Comparison of ENCODE assay signal across 20 mouse cellular contexts in genomic region chr2:10076675-10077074, GRCm38 (mm10). TPM values are rescaled to one million over a fixed set of nuclear protein-coding genes. Genes with fewer than 3 reads are reported as not detected.
A peak's percentile ranks its signal among the peaks of the same experiment; 100 is the strongest.
DNase-seq lines count a peak whose midpoint lies in the region; ATAC-seq and TF ChIP-seq lines count a peak whose summit lies in the region.
"Had no signal": no experiment of that assay in that cellular context is flagged by ENCODE, and none has a peak within 500 bp of the region (broad histone marks: within the 10 kb centered on the region; RNA-seq: fewer than 3 reads in every experiment).

No protein-coding gene starts in this region.

- no peak for TF ChIP-seq CTCF in stomach, postnatal 0 days (IDR thresholded peaks at IDR 0.05; ENCODE audit: low read depth)

- 65% methylated on average over 8 of the region's 8 CpGs for WGBS in heart, embryonic 16.5 days
- WGBS in stomach, embryonic 14.5 days, result 60% methylated on average over 8 of the region's 8 CpGs
- WGBS in stomach, postnatal 0 days, result 41% methylated on average over 8 of the region's 8 CpGs
- WGBS in stomach, embryonic 16.5 days, result 56% methylated on average over 8 of the region's 8 CpGs

- no peak for TF ChIP-seq EP300 in stomach, postnatal 0 days (optimal IDR thresholded peaks at IDR 0.05)

- DNase-seq in heart, adult 8-10 months (ENCODE audit: low spot score), result no peak
- DNase-seq in stomach, postnatal 0 days (ENCODE audit: low spot score), result no peak
- peak; percentile 75 for DNase-seq in NIH3T3 (ENCODE audit: low read depth)
- DNase-seq in urinary bladder, postnatal 10 days (ENCODE audit: low spot score), result no peak
- DNase-seq in layer of hippocampus, adult 11-12 months (ENCODE audit: low spot score), result no peak
- DNase-seq: adrenal gland, postnatal 36 days; cerebellum, postnatal 10 days; gastrocnemius, postnatal 36 days; kidney, adult 18-20 months; kidney, postnatal 14 days; lung, postnatal 10 days; right cerebral cortex, postnatal 14 days; thymus, postnatal 36 days had no signal

- peaks cover 58% of the 10 kb centered on the region for H3K4me1 ChIP-seq in heart, embryonic 16.5 days (ENCODE audit: control insufficient read depth, insufficient read depth, low read length)
- peaks cover 20% of the 10 kb centered on the region for H3K4me1 ChIP-seq in stomach, embryonic 14.5 days (ENCODE audit: control insufficient read depth, insufficient read depth, low read length)
- H3K4me1 ChIP-seq in stomach, postnatal 0 days (replicated peaks; ENCODE audit: control insufficient read depth, insufficient read depth), result peaks cover 15% of the 10 kb centered on the region
- H3K4me1 ChIP-seq in stomach, embryonic 16.5 days (ENCODE audit: control insufficient read depth, insufficient read depth, low read length), result peaks cover 35% of the 10 kb centered on the region

- peak overlapping the region; percentile 78 for H3K4me2 ChIP-seq in heart, embryonic 16.5 days (ENCODE audit: low read depth, low read length)
- 0 out of 2 replicates have a peak overlapping the region, but pooled peaks have one; percentile 4 for H3K4me2 ChIP-seq in stomach, embryonic 14.5 days (replicated peaks; ENCODE audit: low read depth, low read length)
- no peak overlapping the region; the same call in 1 of the 2 replicates for H3K4me2 ChIP-seq in stomach, postnatal 0 days (replicated peaks; ENCODE audit: low read depth)
- peak overlapping the region; percentile 36; the same call in 1 of the 2 replicates for H3K4me2 ChIP-seq in stomach, embryonic 16.5 days (ENCODE audit: low read depth, low read length)
- H3K4me2 ChIP-seq: forebrain, embryonic 13.5 days; hindbrain, embryonic 12.5 days; limb, embryonic 12.5 days had no signal

- peak overlapping the region; percentile 40 for H3K4me3 ChIP-seq in heart, embryonic 16.5 days (ENCODE audit: low read length)
- no peak overlapping the region for H3K4me3 ChIP-seq in stomach, embryonic 14.5 days (ENCODE audit: low read depth, low read length)
- H3K4me3 ChIP-seq in stomach, postnatal 0 days (ENCODE audit: low read depth, low read length), result no peak overlapping the region
- H3K4me3 ChIP-seq in stomach, embryonic 16.5 days (replicated peaks; ENCODE audit: low read length), result no peak overlapping the region
- H3K4me3 ChIP-seq: forebrain, embryonic 13.5 days; hindbrain, embryonic 12.5 days; limb, embryonic 12.5 days had no signal

- no peak for ATAC-seq in heart, embryonic 16.5 days (replicated peaks; ENCODE audit: extremely low read depth, insufficient read depth, low FRiP score)
- ATAC-seq in stomach, embryonic 14.5 days (ENCODE audit: insufficient number of reproducible peaks, insufficient read depth, low FRiP score, low read depth), result no peak
- no peak for ATAC-seq in stomach, postnatal 0 days (ENCODE audit: low FRiP score, low TSS enrichment)
- no peak for ATAC-seq in stomach, embryonic 16.5 days (ENCODE audit: insufficient read depth, low FRiP score)
- ATAC-seq: forebrain, embryonic 13.5 days had no signal

- no peaks in the 10 kb centered on the region for H3K9me3 ChIP-seq in heart, embryonic 16.5 days (replicated peaks; ENCODE audit: control insufficient read depth, low read length)
- H3K9me3 ChIP-seq in stomach, embryonic 14.5 days (ENCODE audit: control insufficient read depth, low read depth, low read length), result no peaks in the 10 kb centered on the region
- no peaks in the 10 kb centered on the region for H3K9me3 ChIP-seq in stomach, postnatal 0 days (ENCODE audit: control insufficient read depth, low read length)
- H3K9me3 ChIP-seq in stomach, embryonic 16.5 days (replicated peaks; ENCODE audit: control insufficient read depth, low read length), result no peaks in the 10 kb centered on the region
- H3K9me3 ChIP-seq: forebrain, embryonic 13.5 days; hindbrain, embryonic 12.5 days; limb, embryonic 12.5 days had no signal

- H3K9ac ChIP-seq in heart, embryonic 16.5 days (ENCODE audit: low read length), result peak overlapping the region; percentile 56
- no peak overlapping the region for H3K9ac ChIP-seq in stomach, embryonic 14.5 days (replicated peaks; ENCODE audit: low read depth, low read length)
- H3K9ac ChIP-seq in stomach, postnatal 0 days (ENCODE audit: low read length), result no peak overlapping the region
- H3K9ac ChIP-seq in stomach, embryonic 16.5 days (ENCODE audit: low read length), result no peak overlapping the region
- H3K9ac ChIP-seq: forebrain, embryonic 13.5 days; limb, embryonic 12.5 days; liver, embryonic 14.5 days had no signal

- H3K27me3 ChIP-seq in heart, embryonic 16.5 days (ENCODE audit: control insufficient read depth, insufficient read depth, low read length), result no peaks in the 10 kb centered on the region
- H3K27me3 ChIP-seq in stomach, embryonic 14.5 days (ENCODE audit: control insufficient read depth, insufficient read depth, low read length), result no peaks in the 10 kb centered on the region
- no peaks in the 10 kb centered on the region for H3K27me3 ChIP-seq in stomach, postnatal 0 days (ENCODE audit: control insufficient read depth, insufficient read depth, low read length)
- no peaks in the 10 kb centered on the region for H3K27me3 ChIP-seq in stomach, embryonic 16.5 days (ENCODE audit: control insufficient read depth, insufficient read depth, low read length)
- H3K27me3 ChIP-seq: forebrain, embryonic 13.5 days; hindbrain, embryonic 12.5 days; limb, embryonic 12.5 days had no signal

- H3K27ac ChIP-seq in heart, embryonic 16.5 days (ENCODE audit: low read length), result no peak overlapping the region
- H3K27ac ChIP-seq in stomach, embryonic 14.5 days (ENCODE audit: low read length), result no peak overlapping the region
- H3K27ac ChIP-seq in stomach, postnatal 0 days (replicated peaks), result no peak overlapping the region
- H3K27ac ChIP-seq in stomach, embryonic 16.5 days (ENCODE audit: low read length), result no peak overlapping the region
- H3K27ac ChIP-seq: forebrain, embryonic 13.5 days; hindbrain, embryonic 12.5 days; limb, embryonic 12.5 days; liver, embryonic 14.5 days had no signal

- 0 out of 2 replicates have a peak, but pooled peaks cover 2% of the 10 kb centered on the region for H3K36me3 ChIP-seq in heart, embryonic 16.5 days (ENCODE audit: control insufficient read depth, insufficient read depth)
- H3K36me3 ChIP-seq in stomach, embryonic 14.5 days (ENCODE audit: control insufficient read depth, insufficient read depth, low read length), result peaks cover 3% of the 10 kb centered on the region; the same call in 1 of the 2 replicates
- no peaks in the 10 kb centered on the region for H3K36me3 ChIP-seq in stomach, postnatal 0 days (ENCODE audit: control insufficient read depth, insufficient read depth, low read length)
- 0 out of 2 replicates have a peak, but pooled peaks cover 3% of the 10 kb centered on the region for H3K36me3 ChIP-seq in stomach, embryonic 16.5 days (ENCODE audit: control insufficient read depth, insufficient read depth, low read length)

RNA-seq across cellular contexts. Expression of gene Atp5c1, which starts 3.6 kb away (rescaled TPM):
- polyA plus RNA-seq in heart, embryonic 16.5 days (2015; fragmentation: Nextera tagmentation; extraction: Ambion mirVana), result 1,497 and 1,501 TPM in 2 replicates
- total RNA-seq in heart, adult 8-10 months (2022), result 1,000 to 10,000 TPM; 1,366 to 1,665 (median 1,521) TPM
- polyA plus RNA-seq in stomach, embryonic 14.5 days (2014; fragmentation: Nextera tagmentation; extraction: Ambion mirVana), result 614 and 637 TPM in 2 replicates
- 620 and 626 TPM in 2 replicates for polyA plus RNA-seq in stomach, postnatal 0 days (2015; fragmentation: Nextera tagmentation; extraction: Ambion mirVana)
- polyA plus RNA-seq in stomach, embryonic 16.5 days (2015; fragmentation: Nextera tagmentation; extraction: Ambion mirVana), result 595 and 642 TPM in 2 replicates

RNA-seq across cellular contexts. Expression of gene Kin, which starts 3.7 kb away (rescaled TPM):
- polyA plus RNA-seq in heart, embryonic 16.5 days (2015; fragmentation: Nextera tagmentation; extraction: Ambion mirVana), result 21.3 and 22.5 TPM in 2 replicates
- total RNA-seq in heart, adult 8-10 months (2022), result 10 to 100 TPM in 1 of 4 experiments, 1 to 10 TPM in 3; 6.5 to 10.3 (median 8.3) TPM
- 29.1 and 34.0 TPM in 2 replicates for polyA plus RNA-seq in stomach, embryonic 14.5 days (2014; fragmentation: Nextera tagmentation; extraction: Ambion mirVana)
- polyA plus RNA-seq in stomach, postnatal 0 days (2015; fragmentation: Nextera tagmentation; extraction: Ambion mirVana), result 15.4 and 16.2 TPM in 2 replicates
- polyA plus RNA-seq in stomach, embryonic 16.5 days (2015; fragmentation: Nextera tagmentation; extraction: Ambion mirVana), result 25.6 and 27.9 TPM in 2 replicates

RNA-seq across cellular contexts. Expression of gene Taf3, which starts 28.3 kb away (rescaled TPM):
- polyA plus RNA-seq in heart, embryonic 16.5 days (2015; fragmentation: Nextera tagmentation; extraction: Ambion mirVana), result 7.5 and 8.3 TPM in 2 replicates
- total RNA-seq in heart, adult 8-10 months (2022), result 1 to 10 TPM; 7.7 to 8.8 (median 8.0) TPM
- 14.3 and 14.6 TPM in 2 replicates for polyA plus RNA-seq in stomach, embryonic 14.5 days (2014; fragmentation: Nextera tagmentation; extraction: Ambion mirVana)
- polyA plus RNA-seq in stomach, postnatal 0 days (2015; fragmentation: Nextera tagmentation; extraction: Ambion mirVana), result 4.7 and 4.9 TPM in 2 replicates
- polyA plus RNA-seq in stomach, embryonic 16.5 days (2015; fragmentation: Nextera tagmentation; extraction: Ambion mirVana), result 9.8 and 10.2 TPM in 2 replicates

RNA-seq across cellular contexts. Expression of gene Itih2, which starts 54.5 kb away (rescaled TPM):
- polyA plus RNA-seq in heart, embryonic 16.5 days (2015; fragmentation: Nextera tagmentation; extraction: Ambion mirVana), result 0.58 and 0.62 TPM in 2 replicates
- under 1 TPM; 0.28 to 0.49 (median 0.38) TPM for total RNA-seq in heart, adult 8-10 months (2022)
- polyA plus RNA-seq in stomach, embryonic 14.5 days (2014; fragmentation: Nextera tagmentation; extraction: Ambion mirVana), result 7.0 and 7.7 TPM in 2 replicates
- polyA plus RNA-seq in stomach, postnatal 0 days (2015; fragmentation: Nextera tagmentation; extraction: Ambion mirVana), result 9.0 and 11.3 TPM in 2 replicates
- 19.6 and 20.3 TPM in 2 replicates for polyA plus RNA-seq in stomach, embryonic 16.5 days (2015; fragmentation: Nextera tagmentation; extraction: Ambion mirVana)
